Mouse (Mus musculus) neural tube, embryonic 13.5 days (tissue): ENCODE data around the gene Ankrd39. TPM values are rescaled to one million over a fixed set of nuclear protein-coding genes. Genes with fewer than 3 reads are reported as not detected.
"Not testable (repeated sequence)": the region's sequence is repeated elsewhere in the genome, so short reads cannot be mapped to it uniquely, and the experiment has no call there.

Experiments used
- ATAC-seq: fragments of 200-750 bp; cut with Nextera tagmentation; 2 replicates; pipeline ENCODE4 v1.8.0; 2017; ENCODE audit warnings: low read depth, mild to moderate bottlenecking, moderate TSS enrichment, moderate library complexity
- H3K27ac ChIP-seq: fragments of 300-500 bp; sonication (generic); replicated peaks from 2 replicates; pipeline ENCODE4 v1.5.1; 2015; ENCODE audit warnings: moderate library complexity, mild to moderate bottlenecking, inconsistent platforms
- H3K27me3 ChIP-seq: fragments of 300-500 bp; sonication (generic); 2 replicates; pipeline ENCODE4 v1.6.1; 2015; ENCODE audit warnings: mild to moderate bottlenecking, inconsistent platforms
- H3K36me3 ChIP-seq: fragments of 300-500 bp; sonication (generic); 2 replicates; pipeline ENCODE4 v1.6.1; 2015; ENCODE audit warnings: mild to moderate bottlenecking, inconsistent platforms
- H3K4me1 ChIP-seq: fragments of 300-500 bp; sonication (generic); replicated peaks from 2 replicates; pipeline ENCODE4 v1.6.1; 2015; ENCODE audit warnings: inconsistent platforms
- H3K4me2 ChIP-seq: fragments of 300-500 bp; sonication (generic); 2 replicates; pipeline ENCODE4 v1.6.1; 2015; ENCODE audit warnings: inconsistent platforms, mild to moderate bottlenecking, moderate library complexity
- H3K4me3 ChIP-seq: fragments of 300-500 bp; sonication (generic); 2 replicates; pipeline ENCODE4 v1.5.1; 2015; ENCODE audit warnings: mild to moderate bottlenecking, inconsistent platforms
- H3K9ac ChIP-seq: fragments of 300-500 bp; sonication (generic); 2 replicates; pipeline ENCODE4 v1.6.1; 2015; ENCODE audit warnings: moderate library complexity, mild to moderate bottlenecking, inconsistent platforms
- H3K9me3 ChIP-seq: fragments of 300-500 bp; sonication (generic); 2 replicates; pipeline ENCODE4 v1.6.1; 2016; ENCODE audit warnings: inconsistent platforms
- WGBS: fragments of 180-500 bp; shearing (Covaris S2); methylation state at CpG from one replicate; pipeline ENCODE4 v1.1.7; 2015; 5-methylcytosine and 5-hydroxymethylcytosine counted together
- polyA plus RNA-seq: library from polyadenylated mRNA; unstranded; fragments of >200 nt; fragmentation: Nextera tagmentation; extraction: Ambion mirVana; gene quantifications from 2 replicates; pipeline ENCODE4 v1.2.1, GENCODE M21; 2015

The Ankrd39 gene
- polyA plus RNA-seq, 1 experiment from 2014 or later, result 26.2 TPM

DNA sequence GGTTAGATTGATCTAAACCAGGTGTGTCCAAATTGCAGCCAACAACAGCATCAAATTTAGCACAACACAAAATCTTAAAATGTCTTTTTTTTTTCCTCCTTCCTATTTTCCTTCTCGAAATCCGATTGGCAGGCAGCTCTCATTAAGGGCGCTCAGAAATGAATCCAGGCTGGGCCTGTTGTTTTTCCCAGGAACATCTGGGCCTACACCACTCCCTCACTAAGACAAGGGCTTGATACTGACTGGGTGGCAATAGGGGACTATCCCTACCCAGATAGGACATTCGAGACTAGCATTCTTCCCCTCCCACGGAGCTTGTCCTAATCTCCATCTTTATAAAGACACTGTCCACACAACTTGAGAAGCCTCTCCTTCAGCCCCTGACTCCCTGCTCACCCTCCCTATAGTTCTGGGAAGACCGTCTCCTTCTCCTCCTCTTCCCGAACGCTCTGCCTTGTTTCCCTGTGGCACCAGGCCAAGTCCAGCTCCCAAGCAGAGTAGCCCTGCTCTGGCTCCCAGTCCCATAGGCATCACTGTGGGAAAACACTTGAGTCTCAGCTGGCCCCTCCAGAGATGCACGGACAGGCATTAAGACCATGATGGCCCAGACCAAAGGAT, 845 bp upstream of the Ankrd39 start:
- no peak for ATAC-seq
- Histone ChIP-seq H3K4me1 (peaks cover 42% of the 10 kb centered on the region), H3K4me3 (no peak overlapping the region), H3K9ac (peak overlapping the region; percentile 48), H3K36me3 (peaks cover 50% of the 10 kb centered on the region), H3K27me3 (no peaks in the 10 kb centered on the region), H3K4me2 (peak overlapping the region; percentile 9; the same call in 1 of the 2 replicates), H3K9me3 (no peaks in the 10 kb centered on the region), H3K27ac (peak overlapping the region; percentile 82)
- WGBS, result 31% methylated on average over 9 of the region's 9 CpGs

DNA sequence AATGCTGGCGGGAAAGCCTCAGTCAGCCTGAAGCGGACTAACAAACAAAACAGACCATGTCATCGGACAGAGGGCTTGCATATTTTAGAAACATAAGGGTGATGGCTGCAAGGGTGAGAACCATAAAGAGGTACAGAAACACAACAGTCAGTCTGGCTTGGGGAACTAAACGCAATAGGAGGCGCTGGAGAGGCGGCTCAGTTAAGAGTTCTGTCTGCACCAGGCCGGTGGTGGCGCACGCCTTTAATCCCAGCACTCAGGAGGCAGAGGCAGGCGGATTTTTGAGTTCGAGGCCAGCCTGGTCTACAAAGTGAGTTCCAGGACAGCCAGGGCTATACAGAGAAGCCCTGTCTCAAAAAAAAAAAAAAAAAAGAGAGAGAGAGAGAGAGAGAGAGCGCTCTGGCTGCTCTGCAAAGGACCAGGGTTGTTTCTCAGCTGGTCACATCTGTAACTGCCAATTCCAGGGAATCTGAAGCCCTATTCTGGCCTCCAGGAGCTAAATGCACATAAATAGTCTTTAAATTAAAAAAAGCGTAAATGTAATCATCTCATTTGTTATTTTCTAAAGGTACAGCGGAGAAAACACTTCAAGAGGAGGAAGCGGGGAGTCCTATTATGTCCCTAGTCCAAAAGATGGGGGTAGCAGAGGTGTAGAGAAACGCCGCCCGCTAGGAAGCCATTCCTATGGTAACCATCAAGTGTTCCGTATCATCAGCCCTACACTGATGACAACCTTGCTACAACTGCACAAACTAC, 1.2 kb downstream of the Ankrd39 start:
- H3K4me3 ChIP-seq, result peak overlapping the region; percentile 56
- 66% methylated on average over 19 of the region's 19 CpGs for WGBS
- H3K9me3 ChIP-seq, result no peaks in the 10 kb centered on the region
- peak overlapping the region; percentile 56 for H3K4me2 ChIP-seq
- peaks cover 40% of the 10 kb centered on the region for H3K36me3 ChIP-seq
- no peak for ATAC-seq
- H3K9ac ChIP-seq, result peak overlapping the region; percentile 80
- peaks cover 42% of the 10 kb centered on the region for H3K4me1 ChIP-seq
- H3K27ac ChIP-seq, result no peak overlapping the region
- H3K27me3 ChIP-seq, result no peaks in the 10 kb centered on the region

DNA sequence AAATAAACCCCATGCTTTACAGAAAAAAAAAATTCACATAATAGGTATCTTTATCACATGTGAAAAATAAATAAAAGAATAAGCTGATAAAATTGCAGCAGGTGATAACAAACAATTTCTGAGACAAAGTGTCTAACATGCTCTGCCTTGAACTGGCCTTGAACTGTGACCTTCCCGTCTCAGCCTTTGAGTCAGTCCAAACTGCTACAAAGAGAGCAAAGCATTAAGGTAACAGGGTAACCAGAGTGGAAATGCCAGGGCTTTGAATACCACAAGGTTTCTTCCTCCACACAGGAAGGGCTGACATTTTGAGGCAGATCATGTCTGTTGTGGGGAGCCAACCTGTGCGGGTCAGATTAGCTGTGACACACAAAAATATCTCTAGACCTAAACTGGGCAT, 1.9 kb downstream of the Ankrd39 start:
- Histone ChIP-seq H3K4me1 (peaks cover 42% of the 10 kb centered on the region), H3K27me3 (no peaks in the 10 kb centered on the region), H3K36me3 (peaks cover 39% of the 10 kb centered on the region), H3K9ac (no peak overlapping the region), H3K9me3 (no peaks in the 10 kb centered on the region), H3K4me2 (0 out of 2 replicates have a peak overlapping the region, but pooled peaks have one; percentile 56), H3K27ac (no peak overlapping the region), H3K4me3 (no peak overlapping the region)
- ATAC-seq, result no peak
- 76% methylated on average over 2 of the region's 2 CpGs for WGBS

- H3K4me2 ChIP-seq, result no peak overlapping the region
- no peak overlapping the region for H3K4me3 ChIP-seq
- H3K27ac ChIP-seq, result no peak overlapping the region
- H3K27me3 ChIP-seq, result no peaks in the 10 kb centered on the region
- 89% methylated on average over 9 of the region's 9 CpGs for WGBS
- ATAC-seq, result no peak
- peaks cover 36% of the 10 kb centered on the region for H3K36me3 ChIP-seq
- no peak overlapping the region for H3K9ac ChIP-seq
- H3K9me3 ChIP-seq, result no peaks in the 10 kb centered on the region
- peaks cover 20% of the 10 kb centered on the region for H3K4me1 ChIP-seq
Measured at GRCm38 (mm10) chr1:36542925-36543324, 4.3 kb downstream of the Ankrd39 start.

GRCm38 (mm10) chr1:36541844-36542243, 5.4 kb downstream of the Ankrd39 start:
- Histone ChIP-seq H3K9ac (no peak overlapping the region), H3K4me2 (no peak overlapping the region), H3K27ac (no peak overlapping the region), H3K4me1 (peaks cover 13% of the 10 kb centered on the region), H3K9me3 (no peaks in the 10 kb centered on the region), H3K36me3 (peaks cover 40% of the 10 kb centered on the region), H3K4me3 (no peak overlapping the region), H3K27me3 (no peaks in the 10 kb centered on the region)
- 87% methylated on average over 16 of the region's 16 CpGs for WGBS
- no peak for ATAC-seq

- Histone ChIP-seq H3K36me3 (peaks cover 40% of the 10 kb centered on the region), H3K27me3 (no peaks in the 10 kb centered on the region), H3K9me3 (no peaks in the 10 kb centered on the region), H3K4me1 (peaks cover 5% of the 10 kb centered on the region), H3K4me2 (no peak overlapping the region), H3K27ac (no peak overlapping the region), H3K9ac (no peak overlapping the region), H3K4me3 (no peak overlapping the region)
- 92% methylated on average over 12 of the region's 12 CpGs for WGBS
- ATAC-seq, result no peak
Measured at GRCm38 (mm10) chr1:36540807-36541206, 6.4 kb downstream of the Ankrd39 start.

GRCm38 (mm10) chr1:36540132-36540531, 7.1 kb downstream of the Ankrd39 start:
- H3K27me3 ChIP-seq, result no peaks in the 10 kb centered on the region
- 90% methylated on average over 11 of the region's 11 CpGs for WGBS
- H3K4me3 ChIP-seq, result no peak overlapping the region
- H3K27ac ChIP-seq, result no peak overlapping the region
- no peak overlapping the region for H3K4me2 ChIP-seq
- no peaks in the 10 kb centered on the region for H3K4me1 ChIP-seq
- H3K36me3 ChIP-seq, result peaks cover 40% of the 10 kb centered on the region
- no peak overlapping the region for H3K9ac ChIP-seq
- ATAC-seq, result no peak
- no peaks in the 10 kb centered on the region for H3K9me3 ChIP-seq

- Histone ChIP-seq H3K36me3 (peaks cover 40% of the 10 kb centered on the region), H3K4me3 (no peak within 1 kb of the TSS), H3K9me3 (no peaks in the 10 kb centered on the region), H3K9ac (no peak within 1 kb of the TSS; the same call in 1 of the 2 replicates), H3K27ac (no peak within 1 kb of the TSS), H3K4me2 (no peak within 1 kb of the TSS), H3K27me3 (no peaks in the 10 kb centered on the region), H3K4me1 (no peaks in the 10 kb centered on the region)
- WGBS, result 65% methylated on average over 9 of the region's 9 CpGs
- ATAC-seq, result no peak
Measured at GRCm38 (mm10) chr1:36539186-36539585, 8.1 kb downstream of the Ankrd39 start, which contains the start of gene Gm42417. Gene Gm42417, minus strand, starts transcription at chr1:36539429.

- no peak overlapping the region for H3K9ac ChIP-seq
- peaks cover 40% of the 10 kb centered on the region for H3K36me3 ChIP-seq
- ATAC-seq, result no peak
- H3K9me3 ChIP-seq, result no peaks in the 10 kb centered on the region
- no peak overlapping the region for H3K27ac ChIP-seq
- no peak overlapping the region for H3K4me2 ChIP-seq
- H3K4me1 ChIP-seq, result no peaks in the 10 kb centered on the region
- 85% methylated on average over 4 of the region's 4 CpGs for WGBS
- H3K27me3 ChIP-seq, result no peaks in the 10 kb centered on the region
- no peak overlapping the region for H3K4me3 ChIP-seq
Measured at GRCm38 (mm10) chr1:36538727-36539126, 8.5 kb downstream of the Ankrd39 start.

- not testable (repeated sequence) for H3K27me3 ChIP-seq, ATAC-seq, H3K4me1 ChIP-seq, H3K4me2 ChIP-seq, H3K9ac ChIP-seq, H3K27ac ChIP-seq, H3K4me3 ChIP-seq, H3K9me3 ChIP-seq
- WGBS, result 95% methylated on average over 9 of the region's 9 CpGs
- peaks cover 39% of the 10 kb centered on the region for H3K36me3 ChIP-seq
Measured at GRCm38 (mm10) chr1:36536783-36537182, 10.5 kb downstream of the Ankrd39 start, which contains the start of gene Ankrd23. Gene Ankrd23, minus strand, starts transcription at chr1:36536883.

DNA sequence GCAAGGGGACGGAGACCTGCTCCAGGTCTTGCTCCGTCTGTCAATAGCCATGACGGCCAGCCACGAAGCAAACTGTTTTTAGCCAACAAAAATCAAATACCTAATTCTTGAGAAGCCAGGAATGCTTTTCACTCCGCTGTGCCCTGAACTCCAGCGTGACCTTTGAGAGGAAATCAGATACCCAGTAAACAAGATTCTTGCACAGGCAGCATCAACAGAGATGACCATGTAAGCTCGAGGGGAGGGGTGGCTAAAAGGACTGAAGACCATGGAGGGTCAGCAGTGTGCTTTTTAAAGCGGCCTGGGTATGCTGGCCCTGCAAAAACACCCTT, 10.9 kb downstream of the Ankrd39 start:
- Histone ChIP-seq H3K4me1 (no peaks in the 10 kb centered on the region), H3K9ac (no peak overlapping the region), H3K36me3 (peaks cover 39% of the 10 kb centered on the region), H3K4me2 (no peak overlapping the region), H3K27ac (no peak overlapping the region), H3K27me3 (no peaks in the 10 kb centered on the region), H3K9me3 (no peaks in the 10 kb centered on the region), H3K4me3 (no peak overlapping the region)
- no peak for ATAC-seq
- WGBS, result 90% methylated on average over 8 of the region's 8 CpGs

GRCm38 (mm10) chr1:36535477-36536396, 11.5 kb downstream of the Ankrd39 start:
- no peak for ATAC-seq
- Histone ChIP-seq H3K4me1 (0 out of 2 replicates have a peak, but pooled peaks cover 3% of the 10 kb centered on the region), H3K4me3 (no peak overlapping the region), H3K36me3 (peaks cover 38% of the 10 kb centered on the region), H3K27ac (no peak overlapping the region), H3K9me3 (no peaks in the 10 kb centered on the region), H3K9ac (no peak overlapping the region), H3K27me3 (no peaks in the 10 kb centered on the region), H3K4me2 (no peak overlapping the region)
- WGBS, result 87% methylated on average over 11 of the region's 11 CpGs
